Mouse (Mus musculus) ES-Bruce4 (cell line): ENCODE results near the gene Ubap2. TPM values are rescaled to one million over a fixed set of nuclear protein-coding genes. Genes with fewer than 3 reads are reported as not detected.

Experiments
- H3K27ac ChIP-seq: 2 replicates; pipeline ENCODE4 v1.5.1; 2012; ENCODE audit warnings: low read length, inconsistent platforms; ENCODE audit not compliant: insufficient read depth
- H3K27me3 ChIP-seq: 2 replicates; pipeline ENCODE4 v1.6.1; 2012; ENCODE audit warnings: mild to moderate bottlenecking, low read length, inconsistent platforms; ENCODE audit not compliant: control insufficient read depth, poor library complexity, insufficient read depth, severe bottlenecking
- H3K36me3 ChIP-seq: 2 replicates; pipeline ENCODE4 v1.6.1; 2012; ENCODE audit warnings: inconsistent platforms, mild to moderate bottlenecking, low read length, moderate library complexity; ENCODE audit not compliant: control insufficient read depth, poor library complexity, insufficient read depth, severe bottlenecking
- H3K4me1 ChIP-seq: one replicate; pipeline ENCODE4 v1.8.1; 2011; ENCODE audit warnings: low read length; ENCODE audit not compliant: control insufficient read depth, insufficient read depth
- H3K4me3 ChIP-seq: 2 replicates; pipeline ENCODE4 v1.5.1; 2011; ENCODE audit warnings: low read depth, mild to moderate bottlenecking, low read length
- H3K9ac ChIP-seq: 2 replicates; pipeline ENCODE4 v1.6.1; 2012; ENCODE audit warnings: low read depth, mild to moderate bottlenecking, inconsistent platforms; ENCODE audit not compliant: poor library complexity, severe bottlenecking
- H3K9me3 ChIP-seq: replicated peaks from 2 replicates; pipeline ENCODE4 v1.6.1; 2012; ENCODE audit warnings: mild to moderate bottlenecking, low read length, inconsistent platforms; ENCODE audit not compliant: control insufficient read depth, poor library complexity, insufficient read depth, severe bottlenecking
- CTCF ChIP-seq: IDR thresholded peaks from one replicate; pipeline ENCODE4 v1.8.1; 2011; ENCODE audit warnings: low read depth, low read length
- EP300 ChIP-seq: IDR thresholded peaks from 2 replicates; pipeline ENCODE4 v1.6.1; 2011; ENCODE audit warnings: low read depth, low read length; ENCODE audit not compliant: insufficient read depth
- POLR2A ChIP-seq: IDR thresholded peaks from one replicate; pipeline ENCODE4 v1.8.1; 2011; ENCODE audit warnings: low read length; ENCODE audit not compliant: insufficient read depth
- polyA plus RNA-seq: library from polyadenylated mRNA; stranded (reverse); fragments of >200 nt; gene quantifications from 2 replicates; pipeline ENCODE4 v1.2.4, GENCODE M21; 2011; ENCODE audit warnings: low read depth; ENCODE audit not compliant: missing spikeins, insufficient read depth, insufficient read length

Gene Ubap2
- polyA plus RNA-seq, 1 experiment: 144 TPM

GRCm38 (mm10) chr4:41165693-41166475, 109.1 kb downstream of the Ubap2 start:
- H3K36me3 ChIP-seq: no peaks in the 10 kb centered on the region
- no peak overlapping the region for H3K4me3 ChIP-seq
- H3K27me3 ChIP-seq: no peaks in the 10 kb centered on the region
- no peaks in the 10 kb centered on the region for H3K9me3 ChIP-seq
- TF ChIP-seq POLR2A (no peak), EP300 (no peak), CTCF (peak; percentile 12)
- H3K9ac ChIP-seq: no peak overlapping the region
- peaks cover 1% of the 10 kb centered on the region for H3K4me1 ChIP-seq
- H3K27ac ChIP-seq: peak overlapping the region; percentile 94

GRCm38 (mm10) chr4:41164974-41165373, 110.0 kb downstream of the Ubap2 start:
- H3K9ac ChIP-seq: no peak overlapping the region
- no peak overlapping the region for H3K4me3 ChIP-seq
- no peaks in the 10 kb centered on the region for H3K36me3 ChIP-seq
- H3K4me1 ChIP-seq: peaks cover 1% of the 10 kb centered on the region
- H3K27me3 ChIP-seq: no peaks in the 10 kb centered on the region
- peak overlapping the region; percentile 94 for H3K27ac ChIP-seq
- no peaks in the 10 kb centered on the region for H3K9me3 ChIP-seq
- TF ChIP-seq POLR2A: no peak
- TF ChIP-seq CTCF: no peak
- TF ChIP-seq EP300: 0 out of 2 replicates have a peak, but pooled peaks have one; percentile 15

- TF ChIP-seq EP300: no peak
- no peak for TF ChIP-seq POLR2A
- TF ChIP-seq CTCF: no peak
- Histone ChIP-seq H3K9ac (no peak overlapping the region), H3K9me3 (no peaks in the 10 kb centered on the region), H3K36me3 (no peaks in the 10 kb centered on the region), H3K27me3 (no peaks in the 10 kb centered on the region), H3K4me3 (no peak overlapping the region), H3K4me1 (no peaks in the 10 kb centered on the region), H3K27ac (no peak overlapping the region)
These were observed 113.7 kb downstream of the Ubap2 start for GRCm38 (mm10) chr4:41161232-41161631.

GRCm38 (mm10) chr4:41158251-41158650, 116.7 kb downstream of the Ubap2 start:
- no peak overlapping the region for H3K4me3 ChIP-seq

GRCm38 (mm10) chr4:41156961-41157360, 118.0 kb downstream of the Ubap2 start:
- Histone ChIP-seq H3K27me3 (no peaks in the 10 kb centered on the region), H3K4me1 (no peaks in the 10 kb centered on the region), H3K36me3 (no peaks in the 10 kb centered on the region), H3K9ac (no peak overlapping the region), H3K27ac (0 out of 2 replicates have a peak overlapping the region, but pooled peaks have one; percentile 61), H3K9me3 (no peaks in the 10 kb centered on the region), H3K4me3 (no peak overlapping the region)
- TF ChIP-seq EP300 (no peak), CTCF (no peak), POLR2A (no peak)

More at GRCm38 (mm10) chr4:41158251-41158650, 116.7 kb downstream of the Ubap2 start:
- Histone ChIP-seq H3K27me3 (no peaks in the 10 kb centered on the region), H3K4me1 (no peaks in the 10 kb centered on the region), H3K9me3 (no peaks in the 10 kb centered on the region), H3K9ac (no peak overlapping the region), H3K27ac (no peak overlapping the region), H3K36me3 (no peaks in the 10 kb centered on the region)
- no peak for TF ChIP-seq POLR2A
- no peak for TF ChIP-seq EP300
- TF ChIP-seq CTCF: no peak

- no peaks in the 10 kb centered on the region for H3K27me3 ChIP-seq
- no peak for TF ChIP-seq CTCF
- no peak for TF ChIP-seq EP300
- TF ChIP-seq POLR2A: no peak
- peak overlapping the region; percentile 37 for H3K27ac ChIP-seq
- H3K4me1 ChIP-seq: no peaks in the 10 kb centered on the region
- no peak overlapping the region for H3K9ac ChIP-seq
- no peak overlapping the region for H3K4me3 ChIP-seq
- H3K36me3 ChIP-seq: no peaks in the 10 kb centered on the region
- H3K9me3 ChIP-seq: no peaks in the 10 kb centered on the region
These were observed 121.8 kb downstream of the Ubap2 start for GRCm38 (mm10) chr4:41153146-41153545.
